Mouse (Mus musculus): ENCODE results near the gene Irf7. TPM values are rescaled to one million over a fixed set of nuclear protein-coding genes. Genes with fewer than 3 reads are reported as not detected.

The Irf7 gene
- polyA plus RNA-seq, 1 experiment from 2014 or later, result 2.8 TPM

DNA sequence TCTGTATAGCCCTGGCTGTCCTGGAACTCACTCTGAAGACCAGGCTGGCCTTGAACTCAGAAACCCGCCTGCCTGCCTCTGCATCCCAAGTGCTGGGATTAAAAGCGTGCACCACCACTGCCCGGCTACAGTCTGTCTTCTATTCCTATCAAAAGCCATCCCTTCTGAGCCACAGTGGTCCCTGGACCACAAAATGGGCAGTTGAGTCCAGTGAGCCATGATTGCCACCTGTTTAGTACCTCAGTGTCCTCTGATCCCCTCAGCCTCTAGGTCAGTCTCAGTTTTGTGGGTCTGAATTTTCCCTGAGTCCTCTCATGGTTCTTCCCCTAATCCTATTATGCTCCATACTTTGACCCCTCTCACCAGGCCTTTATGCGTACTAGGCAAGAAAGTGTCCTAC, 38.5 kb downstream of the Irf7 start:
- no peak for ATAC-seq (ENCODE audit: insufficient number of reproducible peaks, insufficient read depth, low FRiP score, low read depth)
- peak overlapping the region; percentile 99 for H3K9ac ChIP-seq (ENCODE audit: low read length)
- 83% methylated on average over 4 of the region's 4 CpGs for WGBS
- H3K4me1 ChIP-seq (ENCODE audit: control insufficient read depth in 2 of 2, insufficient read depth in 2 of 2, low read length in 2 of 2), result peaks cover 8 to 17% of the 10 kb centered on the region in 2 experiments
- no peaks in the 10 kb centered on the region for H3K9me3 ChIP-seq (ENCODE audit: control insufficient read depth, low read length)
- H3K4me2 ChIP-seq (ENCODE audit: low read length), result peak overlapping the region; percentile 86; the same call in 1 of the 2 replicates
- no peak overlapping the region for H3K27ac ChIP-seq (replicated peaks in 1 of 2; ENCODE audit: control insufficient read depth in 1 of 2, insufficient read depth in 1 of 2, low read depth in 2 of 2, low read length in 2 of 2)
- H3K36me3 ChIP-seq (ENCODE audit: control insufficient read depth, insufficient read depth, low read length), result peaks cover 25% of the 10 kb centered on the region
- no peaks in the 10 kb centered on the region for H3K27me3 ChIP-seq (ENCODE audit: control insufficient read depth, insufficient read depth, low read length)
- H3K4me3 ChIP-seq (ENCODE audit: control insufficient read depth in 1 of 2, insufficient read depth in 1 of 2, low read depth in 1 of 2, low read length in 2 of 2), result no peak overlapping the region

- peaks cover 12% of the 10 kb centered on the region for H3K36me3 ChIP-seq (ENCODE audit: control insufficient read depth, insufficient read depth, low read length)
- H3K27ac ChIP-seq (replicated peaks in 1 of 2; ENCODE audit: control insufficient read depth in 1 of 2, insufficient read depth in 1 of 2, low read depth in 2 of 2, low read length in 2 of 2), result no peak overlapping the region
- H3K4me3 ChIP-seq (ENCODE audit: control insufficient read depth in 1 of 2, insufficient read depth in 1 of 2, low read depth in 1 of 2, low read length in 2 of 2), result no peak overlapping the region
- H3K9me3 ChIP-seq (ENCODE audit: control insufficient read depth, low read length), result no peaks in the 10 kb centered on the region
- ATAC-seq (ENCODE audit: insufficient number of reproducible peaks, insufficient read depth, low FRiP score, low read depth), result no peak
- H3K4me1 ChIP-seq (ENCODE audit: control insufficient read depth in 2 of 2, insufficient read depth in 2 of 2, low read length in 2 of 2), result peaks cover 17 to 26% of the 10 kb centered on the region in 2 experiments
- WGBS, result 81% methylated on average over 6 of the region's 6 CpGs
- H3K4me2 ChIP-seq (ENCODE audit: low read length), result no peak overlapping the region
- no peak overlapping the region for H3K9ac ChIP-seq (ENCODE audit: low read length)
- no peaks in the 10 kb centered on the region for H3K27me3 ChIP-seq (ENCODE audit: control insufficient read depth, insufficient read depth, low read length)
Measured at GRCm38 (mm10) chr7:141226535-141226934, 39.7 kb downstream of the Irf7 start.

- WGBS, result 84% methylated on average over 4 of the region's 4 CpGs
- Histone ChIP-seq H3K4me2 (ENCODE audit: low read length) (peak overlapping the region; percentile 92; the same call in 1 of the 2 replicates), H3K9ac (ENCODE audit: low read length) (peak overlapping the region; percentile 63; the same call in 1 of the 2 replicates), H3K27ac (replicated peaks in 1 of 2; ENCODE audit: control insufficient read depth in 1 of 2, insufficient read depth in 1 of 2, low read depth in 2 of 2, low read length in 2 of 2) (peak overlapping the region; percentile 88 to 93), H3K4me3 (ENCODE audit: control insufficient read depth in 1 of 2, insufficient read depth in 1 of 2, low read depth in 1 of 2, low read length in 2 of 2) (no peak overlapping the region), H3K27me3 (ENCODE audit: control insufficient read depth, insufficient read depth, low read length) (no peaks in the 10 kb centered on the region), H3K36me3 (ENCODE audit: control insufficient read depth, insufficient read depth, low read length) (0 out of 2 replicates have a peak, but pooled peaks cover 10% of the 10 kb centered on the region), H3K4me1 (ENCODE audit: control insufficient read depth in 2 of 2, insufficient read depth in 2 of 2, low read length in 2 of 2) (peaks cover 15 to 21% of the 10 kb centered on the region in 2 experiments), H3K9me3 (ENCODE audit: control insufficient read depth, low read length) (no peaks in the 10 kb centered on the region)
- ATAC-seq (ENCODE audit: insufficient number of reproducible peaks, insufficient read depth, low FRiP score, low read depth), result no peak
Measured at GRCm38 (mm10) chr7:141222696-141223215, 43.5 kb downstream of the Irf7 start.

DNA sequence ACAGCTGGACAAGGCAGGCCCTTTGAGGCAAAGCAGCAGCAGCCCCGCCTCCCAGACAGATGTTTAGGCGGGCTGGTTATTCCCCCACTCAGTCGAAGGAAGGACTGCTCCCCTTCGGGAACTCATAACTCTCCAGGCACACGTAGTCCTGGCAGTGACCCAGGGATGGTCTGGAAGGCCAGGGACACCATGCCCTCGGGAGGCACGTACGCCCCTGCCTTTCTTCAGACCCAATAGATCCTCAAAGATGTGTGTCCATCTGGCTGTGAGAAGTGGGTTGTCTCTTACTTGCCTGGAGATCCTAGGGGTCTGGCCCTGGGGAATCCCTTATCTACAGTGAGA, 44.2 kb downstream of the Irf7 start:
- peaks cover 15 to 21% of the 10 kb centered on the region in 2 experiments for H3K4me1 ChIP-seq (ENCODE audit: control insufficient read depth in 2 of 2, insufficient read depth in 2 of 2, low read length in 2 of 2)
- H3K9ac ChIP-seq (ENCODE audit: low read length), result peak overlapping the region; percentile 63; the same call in 1 of the 2 replicates
- WGBS, result 4% methylated on average over 8 of the region's 8 CpGs
- peak overlapping the region; percentile 92 for H3K4me2 ChIP-seq (ENCODE audit: low read length)
- no peaks in the 10 kb centered on the region for H3K27me3 ChIP-seq (ENCODE audit: control insufficient read depth, insufficient read depth, low read length)
- peak overlapping the region; percentile 6 to 77; a peak in 3 of 4 replicates for H3K4me3 ChIP-seq (ENCODE audit: control insufficient read depth in 1 of 2, insufficient read depth in 1 of 2, low read depth in 1 of 2, low read length in 2 of 2)
- no peak for ATAC-seq (ENCODE audit: insufficient number of reproducible peaks, insufficient read depth, low FRiP score, low read depth)
- 0 out of 2 replicates have a peak, but pooled peaks cover 11% of the 10 kb centered on the region for H3K36me3 ChIP-seq (ENCODE audit: control insufficient read depth, insufficient read depth, low read length)
- no peaks in the 10 kb centered on the region for H3K9me3 ChIP-seq (ENCODE audit: control insufficient read depth, low read length)
- H3K27ac ChIP-seq (replicated peaks in 1 of 2; ENCODE audit: control insufficient read depth in 1 of 2, insufficient read depth in 1 of 2, low read depth in 2 of 2, low read length in 2 of 2), result peak overlapping the region; percentile 88 to 93

GRCm38 (mm10) chr7:141221249-141222125, 44.8 kb downstream of the Irf7 start:
- Histone ChIP-seq H3K4me1 (ENCODE audit: control insufficient read depth in 2 of 2, insufficient read depth in 2 of 2, low read length in 2 of 2) (peaks cover 18 to 25% of the 10 kb centered on the region in 2 experiments), H3K4me2 (ENCODE audit: low read length) (peak overlapping the region; percentile 92), H3K27me3 (ENCODE audit: control insufficient read depth, insufficient read depth, low read length) (no peaks in the 10 kb centered on the region), H3K9ac (ENCODE audit: low read length) (peak overlapping the region; percentile 92), H3K36me3 (ENCODE audit: control insufficient read depth, insufficient read depth, low read length) (0 out of 2 replicates have a peak, but pooled peaks cover 11% of the 10 kb centered on the region), H3K4me3 (ENCODE audit: control insufficient read depth in 1 of 2, insufficient read depth in 1 of 2, low read depth in 1 of 2, low read length in 2 of 2) (peak overlapping the region; percentile 73 to 77), H3K27ac (replicated peaks in 1 of 2; ENCODE audit: control insufficient read depth in 1 of 2, insufficient read depth in 1 of 2, low read depth in 2 of 2, low read length in 2 of 2) (peak overlapping the region; percentile 88 to 93), H3K9me3 (ENCODE audit: control insufficient read depth, low read length) (no peaks in the 10 kb centered on the region)
- 2% methylated on average over 43 of the region's 44 CpGs for WGBS
- peak; percentile 95 for ATAC-seq (ENCODE audit: insufficient number of reproducible peaks, insufficient read depth, low FRiP score, low read depth)

DNA sequence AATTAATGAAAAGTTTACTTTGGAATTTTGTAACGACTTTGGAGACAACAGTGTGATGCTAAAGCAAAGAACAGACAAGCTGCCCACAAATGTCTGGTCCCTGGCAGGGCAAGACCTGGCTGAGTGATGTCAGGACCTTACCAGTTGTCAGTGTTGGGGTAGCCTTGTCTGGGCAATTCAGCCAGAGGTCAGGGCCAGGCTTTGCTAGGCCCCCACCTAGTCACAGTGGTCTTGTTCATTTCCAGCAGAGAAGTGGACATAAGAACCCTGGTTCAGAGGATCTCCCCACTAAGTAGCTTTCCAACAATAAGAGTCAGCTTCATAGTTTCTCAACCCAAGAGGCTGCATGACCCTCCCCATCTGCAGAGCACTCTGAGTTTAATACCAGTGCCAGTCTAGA, 45.9 kb downstream of the Irf7 start:
- peak overlapping the region; percentile 73 to 77 for H3K4me3 ChIP-seq (ENCODE audit: control insufficient read depth in 1 of 2, insufficient read depth in 1 of 2, low read depth in 1 of 2, low read length in 2 of 2)
- H3K4me1 ChIP-seq (ENCODE audit: control insufficient read depth in 2 of 2, insufficient read depth in 2 of 2, low read length in 2 of 2), result peaks cover 20 to 31% of the 10 kb centered on the region in 2 experiments
- H3K27ac ChIP-seq (replicated peaks in 1 of 2; ENCODE audit: control insufficient read depth in 1 of 2, insufficient read depth in 1 of 2, low read depth in 2 of 2, low read length in 2 of 2), result peak overlapping the region in 1 of 2 experiments; percentile 82; a peak in 1 of 4 replicates

DNA sequence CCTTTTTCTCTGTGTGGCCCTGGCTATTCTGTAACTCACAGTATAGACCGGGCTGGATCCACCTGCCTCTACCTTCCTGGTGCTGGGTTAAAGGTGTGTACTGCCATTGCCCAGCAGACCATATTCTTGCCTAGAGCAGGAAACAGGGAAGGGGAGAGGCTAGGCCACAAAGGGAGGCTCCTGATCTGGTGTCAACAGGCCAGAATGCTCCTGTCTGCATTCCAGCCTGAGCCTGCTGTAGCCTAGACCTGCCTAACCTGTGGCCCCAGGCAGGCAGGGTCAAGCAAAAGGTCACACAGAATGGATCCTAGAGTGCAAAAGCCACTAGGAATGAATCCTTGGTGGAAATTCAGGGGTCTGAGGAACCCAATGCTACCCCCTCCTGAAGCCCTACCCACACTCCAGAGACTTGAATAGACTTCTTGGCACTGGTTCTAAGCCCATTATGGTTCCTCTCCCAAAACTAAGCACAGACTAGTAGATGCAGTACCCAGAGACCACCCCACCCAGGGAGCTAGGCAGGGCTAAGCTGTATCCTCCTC, 46.7 kb downstream of the Irf7 start:
- Histone ChIP-seq H3K27ac (replicated peaks in 1 of 2; ENCODE audit: control insufficient read depth in 1 of 2, insufficient read depth in 1 of 2, low read depth in 2 of 2, low read length in 2 of 2) (no peak overlapping the region), H3K4me2 (ENCODE audit: low read length) (peak overlapping the region; percentile 92; the same call in 1 of the 2 replicates), H3K9me3 (ENCODE audit: control insufficient read depth, low read length) (no peaks in the 10 kb centered on the region), H3K9ac (ENCODE audit: low read length) (0 out of 2 replicates have a peak overlapping the region, but pooled peaks have one; percentile 2), H3K36me3 (ENCODE audit: control insufficient read depth, insufficient read depth, low read length) (0 out of 2 replicates have a peak, but pooled peaks cover 11% of the 10 kb centered on the region), H3K4me1 (ENCODE audit: control insufficient read depth in 2 of 2, insufficient read depth in 2 of 2, low read length in 2 of 2) (peaks cover 24 to 38% of the 10 kb centered on the region in 2 experiments), H3K4me3 (ENCODE audit: control insufficient read depth in 1 of 2, insufficient read depth in 1 of 2, low read depth in 1 of 2, low read length in 2 of 2) (no peak overlapping the region), H3K27me3 (ENCODE audit: control insufficient read depth, insufficient read depth, low read length) (no peaks in the 10 kb centered on the region)
- WGBS, result 93% methylated on average over 1 of the region's 1 CpGs
- ATAC-seq (ENCODE audit: insufficient number of reproducible peaks, insufficient read depth, low FRiP score, low read depth), result no peak

More for the DNA sequence above, 45.9 kb downstream of the Irf7 start:
- H3K4me2 ChIP-seq (ENCODE audit: low read length), result peak overlapping the region; percentile 92
- 75% methylated on average over 1 of the region's 1 CpGs for WGBS
- no peaks in the 10 kb centered on the region for H3K27me3 ChIP-seq (ENCODE audit: control insufficient read depth, insufficient read depth, low read length)
- no peaks in the 10 kb centered on the region for H3K9me3 ChIP-seq (ENCODE audit: control insufficient read depth, low read length)
- H3K36me3 ChIP-seq (ENCODE audit: control insufficient read depth, insufficient read depth, low read length), result 0 out of 2 replicates have a peak, but pooled peaks cover 11% of the 10 kb centered on the region
- H3K9ac ChIP-seq (ENCODE audit: low read length), result peak overlapping the region; percentile 92
- no peak for ATAC-seq (ENCODE audit: insufficient number of reproducible peaks, insufficient read depth, low FRiP score, low read depth)
